12 mouse cellular contexts compared by ENCODE assay signal in genomic region chr3:95987386-95988110, GRCm38 (mm10). TPM values are rescaled to one million over a fixed set of nuclear protein-coding genes. Genes with fewer than 3 reads are reported as not detected.
DNase-seq lines count a peak whose midpoint lies in the region; ATAC-seq and TF ChIP-seq lines count a peak whose summit lies in the region.
"Had no signal": no experiment of that assay in that cellular context is flagged by ENCODE, and none has a peak within 500 bp of the region (broad histone marks: within the 10 kb centered on the region; RNA-seq: fewer than 3 reads in every experiment).

No protein-coding gene starts in this region.

- no peak for TF ChIP-seq EP300 in heart, postnatal 0 days (IDR thresholded peaks at IDR 0.05; ENCODE audit: low read depth)

- no peaks in the 10 kb centered on the region for H3K27me3 ChIP-seq in heart, postnatal 0 days (ENCODE audit: control insufficient read depth, insufficient read depth, low read length)
- no peaks in the 10 kb centered on the region for H3K27me3 ChIP-seq in hindbrain, postnatal 0 days (ENCODE audit: insufficient read depth, low read length)
- H3K27me3 ChIP-seq: embryonic facial prominence, embryonic 15.5 days had no signal

- peak; percentile 24 for DNase-seq in kidney, adult 9 months
- DNase-seq in kidney, adult 11 months, result no peak
- no peak for DNase-seq in heart, postnatal 0 days (ENCODE audit: low spot score)
- peak; percentile 25 for DNase-seq in naive thymus-derived CD4-positive, alpha-beta T cell, adult 2 months (ENCODE audit: low read depth)
- no peak for DNase-seq in ovary, postnatal 36 days (ENCODE audit: low spot score)
- no peak for DNase-seq in right cerebral cortex, postnatal 4 days
- no peak for DNase-seq in hindbrain, postnatal 0 days (ENCODE audit: low spot score)
- DNase-seq: retina, postnatal 1 day had no signal

- no peaks in the 10 kb centered on the region for H3K9me3 ChIP-seq in heart, postnatal 0 days (replicated peaks; ENCODE audit: control insufficient read depth, low read length)
- no peaks in the 10 kb centered on the region for H3K9me3 ChIP-seq in hindbrain, postnatal 0 days (ENCODE audit: low read length)
- H3K9me3 ChIP-seq: embryonic facial prominence, embryonic 15.5 days had no signal

- peak overlapping the region; percentile 80 for H3K27ac ChIP-seq in bone marrow macrophage, adult 2 months (ENCODE audit: insufficient read depth, low read depth, low read length)
- peak overlapping the region; percentile 96 for H3K27ac ChIP-seq in heart, postnatal 0 days (ENCODE audit: low read depth)
- no peak overlapping the region for H3K27ac ChIP-seq in hindbrain, postnatal 0 days
- H3K27ac ChIP-seq: liver, embryonic 14.5 days had no signal

- no peak for ATAC-seq in heart, postnatal 0 days (ENCODE audit: insufficient read depth, low read depth)
- ATAC-seq in hindbrain, postnatal 0 days, result no peak
- ATAC-seq: hindbrain, embryonic 16.5 days had no signal

- 0 out of 2 replicates have a peak overlapping the region, but pooled peaks have one; percentile 2 for H3K9ac ChIP-seq in heart, postnatal 0 days (replicated peaks; ENCODE audit: low read depth, low read length)
- no peak overlapping the region for H3K9ac ChIP-seq in hindbrain, postnatal 0 days (replicated peaks; ENCODE audit: low read length)
- H3K9ac ChIP-seq: embryonic facial prominence, embryonic 15.5 days; liver, embryonic 14.5 days had no signal

- no peak for TF ChIP-seq POLR2A in bone marrow macrophage, adult 2 months (IDR thresholded peaks at IDR 0.05; ENCODE audit: borderline replicate concordance, low read depth, low read length)

- no peak overlapping the region for H3K4me2 ChIP-seq in heart, postnatal 0 days (ENCODE audit: low read depth, low read length)
- no peak overlapping the region for H3K4me2 ChIP-seq in hindbrain, postnatal 0 days (ENCODE audit: low read depth, low read length)
- H3K4me2 ChIP-seq: embryonic facial prominence, embryonic 15.5 days had no signal

- no peak overlapping the region for H3K4me3 ChIP-seq in bone marrow macrophage, adult 2 months (ENCODE audit: insufficient read depth, low read length)
- H3K4me3 ChIP-seq in heart, postnatal 0 days (ENCODE audit: low read depth, low read length), result no peak overlapping the region
- no peak overlapping the region for H3K4me3 ChIP-seq in hindbrain, postnatal 0 days (ENCODE audit: low read length)
- H3K4me3 ChIP-seq: embryonic facial prominence, embryonic 15.5 days had no signal

- WGBS in heart, postnatal 0 days, result 65% methylated on average over 6 of the region's 6 CpGs
- 72% methylated on average over 6 of the region's 6 CpGs for WGBS in hindbrain, postnatal 0 days

- peaks cover 73% of the 10 kb centered on the region for H3K4me1 ChIP-seq in bone marrow macrophage, adult 2 months (ENCODE audit: control insufficient read depth, insufficient read depth, low read length)
- H3K4me1 ChIP-seq in heart, postnatal 0 days (ENCODE audit: control insufficient read depth, insufficient read depth), result peaks cover 47% of the 10 kb centered on the region
- peaks cover 23% of the 10 kb centered on the region for H3K4me1 ChIP-seq in hindbrain, postnatal 0 days (ENCODE audit: insufficient read depth, low read length)

- TF ChIP-seq CTCF in bone marrow macrophage, adult 2 months (IDR thresholded peaks at IDR 0.05; ENCODE audit: low read depth, low read length), result no peak; the same call in 1 of the 2 replicates
- no peak for TF ChIP-seq CTCF in heart, postnatal 0 days (IDR thresholded peaks at IDR 0.05; ENCODE audit: low read depth)
- no peak for TF ChIP-seq CTCF in hindbrain, postnatal 0 days (IDR thresholded peaks at IDR 0.05; ENCODE audit: low read depth)

- peaks cover 45% of the 10 kb centered on the region for H3K36me3 ChIP-seq in heart, postnatal 0 days (replicated peaks; ENCODE audit: control insufficient read depth, insufficient read depth, low read length)
- peaks cover 35% of the 10 kb centered on the region for H3K36me3 ChIP-seq in hindbrain, postnatal 0 days (ENCODE audit: insufficient read depth, low read length)

RNA-seq across cellular contexts. Expression of gene Plekho1, which starts 8.3 kb away (rescaled TPM):
- polyA plus RNA-seq in bone marrow macrophage, adult 2 months (2012; ENCODE audit: insufficient read depth, insufficient read length, missing spikeins), result 298 and 305 TPM in 2 replicates
- 116 and 138 TPM in 2 replicates for total RNA-seq in heart, postnatal 0 days (2014; rRNA removed; ENCODE audit: low replicate concordance)
- polyA plus RNA-seq in heart, postnatal 0 days (2015; fragmentation: Nextera tagmentation; extraction: Ambion mirVana), result 74.9 and 94.8 TPM in 2 replicates
- 45.5 and 57.8 TPM in 2 replicates for total RNA-seq in hindbrain, postnatal 0 days (2014; rRNA removed)
- 37.9 and 39.0 TPM in 2 replicates for polyA plus RNA-seq in hindbrain, postnatal 0 days (2015; fragmentation: Nextera tagmentation; extraction: Ambion mirVana)

RNA-seq across cellular contexts. Expression of gene Anp32e, which starts 58.5 kb away (rescaled TPM):
- polyA plus RNA-seq in bone marrow macrophage, adult 2 months (2012; ENCODE audit: insufficient read depth, insufficient read length, missing spikeins), result 134 and 150 TPM in 2 replicates
- total RNA-seq in heart, postnatal 0 days (2014; rRNA removed; ENCODE audit: low replicate concordance), result 25.9 and 33.5 TPM in 2 replicates
- polyA plus RNA-seq in heart, postnatal 0 days (2015; fragmentation: Nextera tagmentation; extraction: Ambion mirVana), result 105 and 118 TPM in 2 replicates
- 26.2 and 27.5 TPM in 2 replicates for total RNA-seq in hindbrain, postnatal 0 days (2014; rRNA removed)
- polyA plus RNA-seq in hindbrain, postnatal 0 days (2015; fragmentation: Nextera tagmentation; extraction: Ambion mirVana), result 127 and 128 TPM in 2 replicates

Comparison
In these comparisons a context has a peak if more than half of its experiments do, and no peak if none do; other contexts are left out.
1. DNase-seq: peak in kidney, adult 9 months (single experiment) and naive thymus-derived CD4-positive, alpha-beta T cell, adult 2 months (single experiment); none in kidney, adult 11 months (single experiment), heart, postnatal 0 days (single experiment), ovary, postnatal 36 days (single experiment), right cerebral cortex, postnatal 4 days (single experiment) and hindbrain, postnatal 0 days (single experiment).